Mouse (Mus musculus): ENCODE measurements at regions not wholly inside any gene's neighbourhood (a gene's known extent, or its start where the extent isn't known, plus 50 kb on each side); places are given as distances from the start of the nearest gene placed in this dataset.

DNA sequence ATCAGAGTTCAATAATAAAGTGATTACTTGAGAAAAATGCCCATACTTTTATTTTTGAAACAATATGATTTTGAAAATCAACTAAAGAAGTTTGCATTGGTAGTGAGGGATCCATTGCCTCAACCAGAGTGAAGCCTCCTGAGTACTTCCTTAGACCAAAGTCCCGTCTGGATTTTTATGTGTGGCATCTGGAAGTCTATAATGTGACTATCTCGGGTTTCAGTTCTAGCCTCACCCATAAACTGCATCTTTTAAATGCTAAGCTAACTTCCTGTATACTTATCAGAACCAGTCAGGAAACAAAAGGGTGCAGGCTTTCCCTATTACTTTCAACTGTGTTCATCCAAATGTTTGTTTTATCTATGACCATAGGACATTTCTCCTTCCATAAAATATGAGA lies 178.8 kb downstream of the Spry2 start:
- DNase-seq (ENCODE audit: low read depth): no peak

DNA sequence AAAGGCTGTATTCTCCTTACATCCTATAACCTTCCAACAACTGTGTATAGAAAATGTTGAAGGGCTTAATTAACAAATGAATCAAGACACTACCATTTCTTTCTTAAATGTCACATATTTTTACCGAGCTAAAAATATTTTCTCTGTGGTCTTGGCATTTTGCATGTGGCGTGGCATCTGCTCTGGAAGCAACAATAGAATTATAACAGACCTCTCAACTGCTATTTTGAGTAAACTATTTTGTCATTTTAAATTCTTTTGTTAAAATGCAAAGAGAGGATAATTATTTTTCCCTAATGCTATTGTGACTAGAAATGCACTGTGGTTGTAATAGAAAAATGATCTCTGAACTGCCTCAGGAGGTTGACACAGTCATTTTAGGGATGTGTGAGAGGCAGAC lies 187.9 kb downstream of the Spry2 start:
- DNase-seq (ENCODE audit: low read depth): no peak

DNA sequence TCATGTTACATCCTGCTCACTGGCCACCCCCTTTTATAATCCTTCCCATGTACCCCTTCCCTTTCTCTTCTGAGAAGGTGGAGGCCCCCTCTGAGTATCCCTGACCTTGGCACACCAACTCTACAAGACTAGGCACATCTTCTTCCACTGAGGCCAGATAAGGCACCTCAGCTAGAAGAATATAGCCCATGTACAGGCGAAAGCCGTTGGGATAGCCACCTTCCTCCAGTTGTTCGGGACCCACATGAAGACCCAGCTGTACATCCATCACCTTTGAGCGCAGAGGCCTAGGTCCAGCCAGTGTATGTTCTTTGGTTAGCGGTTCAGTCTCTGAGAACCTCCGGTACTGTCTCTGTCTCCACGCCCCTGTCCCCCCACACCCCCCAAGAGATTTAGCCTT lies 189.9 kb downstream of the Spry2 start:
- no peak for DNase-seq (ENCODE audit: low read depth)

DNA sequence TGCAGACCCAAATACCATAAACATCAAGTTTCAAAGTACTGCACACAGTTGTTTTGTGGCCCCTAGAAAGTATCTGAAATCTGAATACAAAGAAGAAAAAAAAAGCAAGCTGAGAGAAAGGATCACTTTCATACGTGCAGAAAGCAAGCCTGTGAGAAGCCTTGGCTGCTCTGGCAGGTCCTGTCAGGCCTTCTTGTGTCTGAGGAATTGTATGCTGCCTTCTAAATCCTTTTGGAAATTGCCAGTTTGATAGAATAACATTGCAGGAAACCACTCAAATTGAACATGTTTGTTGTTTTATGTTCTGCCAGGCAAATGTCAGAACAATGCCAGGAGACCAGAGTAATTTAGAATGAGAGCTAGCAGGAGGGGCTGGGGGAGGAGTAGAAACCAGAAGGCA lies 198.0 kb downstream of the Spry2 start:
- no peak for DNase-seq (ENCODE audit: low read depth)

DNA sequence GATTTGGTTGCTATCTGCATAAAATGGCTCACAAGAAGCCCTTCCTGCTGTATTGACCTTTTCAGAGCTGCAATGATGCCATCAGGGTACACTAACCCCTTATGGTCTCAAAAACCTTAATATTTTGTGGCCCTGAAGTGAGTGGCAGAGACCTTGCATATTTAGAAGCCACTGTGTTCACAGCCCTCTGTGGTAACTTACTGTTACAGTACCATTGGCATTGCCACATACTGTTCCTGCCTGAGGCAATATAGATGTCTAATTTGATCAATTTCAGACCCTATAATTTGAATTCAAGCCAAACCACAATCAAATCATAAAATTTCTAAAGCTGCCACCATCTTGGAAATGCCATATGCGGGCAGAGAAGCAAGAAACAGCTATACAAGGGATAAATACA lies 198.5 kb downstream of the Spry2 start:
- DNase-seq (ENCODE audit: low read depth): no peak

DNA sequence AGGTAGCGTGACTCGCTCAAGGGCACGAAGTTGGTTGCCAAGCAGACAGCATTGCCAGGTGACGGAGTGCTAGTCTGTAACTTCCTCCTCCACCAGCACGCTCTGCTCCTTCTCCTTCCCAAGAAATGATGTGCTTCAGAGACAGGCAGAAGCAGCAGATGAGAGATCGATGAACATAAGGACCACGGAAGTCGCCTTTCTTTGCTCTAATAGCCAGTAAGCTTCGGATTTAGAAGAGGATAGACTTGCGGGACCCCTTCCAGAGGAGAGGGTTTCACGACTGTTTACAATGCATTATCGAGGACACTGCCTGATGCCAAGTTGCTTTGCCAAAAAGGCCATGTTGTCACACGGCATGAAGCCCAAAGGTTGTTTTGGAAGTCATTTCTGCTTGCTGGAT lies 199.2 kb downstream of the Spry2 start:
- DNase-seq (ENCODE audit: low read depth): no peak

DNA sequence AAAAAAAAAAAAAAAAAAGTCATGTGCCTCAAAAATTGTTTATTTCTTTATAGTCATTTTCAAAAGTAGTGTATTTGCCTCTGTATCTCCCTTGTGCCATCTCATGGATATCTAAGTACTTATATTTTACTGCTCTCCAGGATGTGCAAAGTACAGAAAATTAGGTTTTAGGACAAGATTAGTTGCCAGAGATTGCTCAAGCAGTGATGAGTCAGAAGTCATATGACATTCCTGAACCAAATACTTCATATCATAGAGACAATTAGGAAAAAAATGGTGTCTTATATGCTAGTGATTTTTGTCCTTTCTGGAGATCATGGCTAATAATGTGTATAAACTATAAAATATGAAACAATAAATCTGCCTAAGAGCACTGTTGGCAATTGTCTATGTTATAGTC lies 201.7 kb downstream of the Spry2 start:
- DNase-seq (ENCODE audit: low read depth): peak; percentile 61

DNA sequence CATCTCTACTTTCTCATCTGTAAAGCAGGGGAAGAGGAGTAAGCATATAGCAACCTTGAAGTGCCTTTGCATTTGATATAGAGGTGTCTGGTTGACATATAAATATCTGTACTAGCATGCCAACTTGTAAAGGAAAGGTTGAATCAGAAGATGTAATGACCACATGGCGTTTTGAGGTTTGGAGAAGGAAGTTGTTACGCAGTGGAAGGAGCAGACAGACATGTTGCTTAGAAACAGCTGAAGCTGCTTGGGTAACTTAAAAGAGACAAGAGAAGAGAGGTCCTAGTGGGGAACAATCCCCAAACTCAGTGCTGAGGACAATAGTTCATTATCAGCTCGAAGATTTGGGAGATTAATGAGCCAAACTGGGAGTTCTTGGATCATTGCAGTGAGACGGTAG lies 202.9 kb downstream of the Spry2 start:
- no peak for DNase-seq (ENCODE audit: low read depth)

DNA sequence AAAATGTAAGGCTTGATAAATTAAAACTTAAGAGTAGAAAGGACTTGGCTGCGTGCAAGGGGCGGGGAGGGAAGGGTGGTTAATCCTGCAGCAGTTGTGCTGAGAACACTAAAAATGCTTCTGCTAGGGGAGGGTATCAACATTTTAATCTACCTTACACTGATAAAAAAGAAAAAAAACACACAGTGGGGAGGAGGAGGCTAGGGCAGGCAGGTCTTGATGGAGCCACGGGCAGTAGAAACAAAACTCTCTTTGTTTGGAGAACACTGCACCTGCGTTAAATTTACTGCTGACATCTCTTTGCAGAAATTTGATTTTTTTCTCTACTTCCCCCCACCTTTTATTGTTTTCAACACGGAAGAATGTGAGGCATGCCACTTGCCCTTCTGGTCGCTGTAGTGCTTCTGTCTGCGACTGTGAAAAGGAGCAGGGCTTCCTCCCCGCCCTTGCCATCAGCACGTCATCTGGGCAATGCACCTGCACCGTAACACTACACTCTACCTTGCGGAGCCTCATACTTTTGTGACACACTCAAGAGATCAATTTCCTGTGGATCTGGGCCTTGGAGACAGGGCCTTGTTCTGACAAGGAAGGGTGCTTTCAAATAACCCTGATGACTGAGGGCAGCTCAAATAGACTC lies 211.7 kb downstream of the Spry2 start:
- no peak for DNase-seq (ENCODE audit: low read depth)

DNA sequence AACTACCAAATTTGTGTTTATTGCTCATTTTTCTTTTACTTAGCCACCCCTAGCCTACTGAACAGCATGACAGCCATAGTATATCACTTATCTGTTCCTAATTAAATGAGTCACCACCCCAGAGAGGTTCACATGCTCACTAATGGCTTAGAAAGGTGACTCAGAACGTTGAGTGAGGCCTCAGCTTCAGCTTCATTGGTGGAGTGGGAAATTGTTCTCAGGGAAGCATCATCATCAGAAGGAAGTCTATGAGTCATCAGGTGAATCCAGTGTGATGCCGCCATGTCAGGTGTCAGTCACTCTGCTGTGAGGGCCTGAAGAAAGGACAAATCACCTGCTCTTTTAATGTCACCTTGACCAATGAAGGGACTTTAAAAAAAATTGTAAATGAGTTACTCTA lies 212.3 kb downstream of the Spry2 start:
- peak; percentile 76 for DNase-seq (ENCODE audit: low read depth)

DNA sequence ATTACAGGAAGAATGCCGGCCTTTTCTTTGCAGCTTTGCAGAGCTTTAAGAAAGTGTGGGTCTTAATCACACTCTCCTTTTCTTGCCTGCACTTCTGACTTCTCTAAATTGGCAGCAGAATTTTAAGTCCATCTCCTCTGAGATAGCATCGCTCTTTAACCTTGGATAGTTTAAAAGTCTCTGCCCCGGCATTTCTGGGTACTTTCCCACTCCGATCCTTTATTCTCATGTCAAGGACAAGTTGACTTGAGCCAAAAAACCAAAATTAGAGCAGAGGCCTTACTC lies 220.0 kb downstream of the Spry2 start:
- DNase-seq (ENCODE audit: low read depth): no peak

DNA sequence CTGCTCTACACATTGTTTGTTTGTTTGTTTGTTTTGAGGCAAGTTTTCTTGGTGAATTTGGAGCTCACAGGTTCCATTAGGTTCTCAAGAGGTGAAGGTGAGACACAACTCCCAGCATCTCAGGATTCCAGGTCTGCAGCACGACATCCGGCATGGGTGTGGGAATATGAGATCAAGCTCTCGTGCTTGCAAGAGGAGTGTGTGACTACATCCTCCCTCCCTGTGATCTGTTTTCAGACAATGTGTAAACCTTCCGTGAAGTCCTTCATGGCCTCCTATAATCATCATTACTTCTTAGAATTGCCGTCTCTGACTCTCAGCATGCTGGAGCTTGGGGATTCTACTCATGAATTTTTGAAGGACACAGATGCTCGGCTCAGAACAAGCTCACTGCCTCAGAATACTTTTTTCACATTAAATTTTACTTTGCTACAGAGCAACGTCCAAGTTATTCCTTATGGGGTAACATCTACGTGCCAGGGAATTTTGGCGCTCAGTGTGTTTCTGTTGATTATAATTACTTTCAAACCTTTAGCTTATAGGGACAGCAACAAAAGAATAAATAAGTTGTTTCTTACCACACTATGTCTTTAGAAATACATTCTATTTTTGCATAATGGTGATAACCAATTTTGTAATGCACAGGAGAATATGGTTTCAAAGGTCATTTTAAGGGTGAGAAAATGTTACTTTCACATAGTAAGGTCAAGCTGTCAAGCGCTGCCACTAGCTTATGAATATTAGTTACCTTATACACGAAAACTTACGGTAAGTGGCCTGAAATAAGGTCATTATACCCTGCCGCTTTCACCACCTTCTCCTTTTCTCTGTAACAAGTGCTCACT lies 220.6 kb downstream of the Spry2 start:
- DNase-seq (ENCODE audit: low read depth): no peak

DNA sequence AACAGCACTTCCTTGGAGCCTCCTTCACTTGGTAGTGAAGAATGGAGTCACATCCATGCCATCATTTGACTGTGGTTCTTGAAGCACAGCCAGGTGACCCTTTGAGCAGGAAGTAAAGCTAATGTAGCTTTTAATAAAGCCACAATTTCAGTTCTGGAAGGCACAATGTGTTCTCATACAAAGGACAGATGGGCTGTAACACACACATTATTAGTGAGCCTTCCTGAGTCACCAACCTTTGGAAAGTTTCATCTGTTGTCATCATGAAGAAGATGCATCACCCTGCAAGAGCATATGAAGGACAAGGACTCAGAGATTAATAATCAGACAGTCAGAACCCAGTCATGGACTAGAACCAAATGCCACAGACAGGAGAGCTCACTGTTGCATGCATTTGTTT lies 221.6 kb downstream of the Spry2 start:
- DNase-seq (ENCODE audit: low read depth): no peak

DNA sequence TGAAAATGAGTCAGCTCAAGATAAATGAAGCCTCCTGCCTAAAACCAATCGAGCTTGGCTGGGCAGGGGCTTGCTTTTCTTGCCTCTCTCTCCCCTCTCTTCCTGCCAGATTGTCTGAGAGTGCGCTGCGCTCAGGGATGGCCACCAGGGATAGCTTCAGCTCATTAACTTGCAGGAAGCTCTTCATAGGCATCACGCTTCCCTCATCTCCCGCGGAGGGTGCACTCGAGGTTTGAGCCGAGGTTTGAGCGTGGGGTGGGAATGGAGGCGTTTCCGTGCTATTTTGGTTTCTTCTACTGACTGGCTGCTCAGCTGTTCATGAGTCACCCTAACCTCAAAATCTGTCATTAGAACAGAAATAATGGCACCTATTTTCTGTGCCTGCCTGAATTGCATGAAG lies 227.7 kb downstream of the Spry2 start:
- peak; percentile 88 for DNase-seq (ENCODE audit: low read depth)

DNA sequence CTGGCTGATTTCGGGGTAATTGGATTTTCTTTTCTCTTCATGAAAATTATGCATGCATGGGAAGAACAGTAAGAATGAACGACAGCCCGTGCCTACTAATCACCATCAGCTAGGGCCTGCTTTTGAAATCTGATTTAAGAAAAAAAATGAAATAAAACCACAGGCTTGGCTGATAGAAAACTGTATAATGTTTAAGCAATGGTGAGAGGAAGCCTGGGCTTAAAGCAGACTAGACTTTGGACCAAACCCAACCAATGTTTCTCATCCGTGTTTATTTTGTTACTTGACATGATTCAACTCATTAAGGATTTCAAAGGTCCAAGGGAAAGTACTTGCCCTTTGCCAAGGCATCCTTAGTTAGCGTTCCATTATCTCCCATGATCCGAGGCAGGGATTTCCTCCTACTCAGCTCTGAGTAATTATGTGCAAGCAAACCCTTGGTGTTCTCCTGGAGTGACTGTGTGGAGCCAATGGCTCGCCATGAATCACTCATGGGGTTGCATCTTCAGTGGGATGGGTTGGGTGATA lies 231.9 kb downstream of the Spry2 start:
- DNase-seq (ENCODE audit: low read depth): peak; percentile 56

DNA sequence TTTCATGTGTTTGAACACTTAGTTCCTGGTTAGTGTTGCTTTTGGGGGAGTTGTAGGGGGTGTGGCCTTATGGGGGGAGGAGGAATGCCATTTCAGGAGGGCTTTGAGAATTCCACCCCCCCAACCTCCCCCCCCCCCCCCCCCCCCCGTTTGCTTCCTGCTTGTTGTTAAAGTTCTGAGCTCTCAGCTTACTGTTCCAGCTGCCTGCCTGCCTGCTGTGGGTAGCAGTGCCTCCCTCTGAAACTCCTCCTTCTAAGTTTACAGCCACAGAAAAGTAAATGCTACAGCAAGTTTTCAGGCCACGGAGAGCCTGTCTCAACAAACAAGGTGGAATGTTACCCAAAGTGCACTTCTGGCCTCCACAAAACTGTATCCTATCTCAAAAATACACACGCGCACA lies 233.1 kb downstream of the Spry2 start:
- DNase-seq (ENCODE audit: low read depth): peak; percentile 45

DNA sequence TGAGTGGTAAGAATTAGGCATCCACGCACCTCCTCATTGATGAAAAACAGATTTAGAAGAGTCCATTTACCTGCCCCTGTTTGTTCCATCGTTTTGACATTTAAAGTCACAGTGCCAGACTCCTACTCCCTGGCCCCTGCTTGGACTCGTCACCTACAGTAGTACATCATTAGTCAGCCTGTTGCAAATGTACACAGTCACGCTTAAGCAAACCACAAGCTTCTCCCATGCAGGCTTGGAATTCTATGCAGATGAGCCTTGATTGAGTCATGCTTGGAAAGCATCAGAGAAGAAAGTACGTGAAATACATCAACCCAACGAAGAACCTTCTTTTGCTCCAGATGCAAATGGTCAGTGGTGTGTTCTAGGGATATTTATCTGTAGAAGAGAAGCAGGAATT lies 233.8 kb downstream of the Spry2 start:
- peak; percentile 81 for DNase-seq (ENCODE audit: low read depth)

DNA sequence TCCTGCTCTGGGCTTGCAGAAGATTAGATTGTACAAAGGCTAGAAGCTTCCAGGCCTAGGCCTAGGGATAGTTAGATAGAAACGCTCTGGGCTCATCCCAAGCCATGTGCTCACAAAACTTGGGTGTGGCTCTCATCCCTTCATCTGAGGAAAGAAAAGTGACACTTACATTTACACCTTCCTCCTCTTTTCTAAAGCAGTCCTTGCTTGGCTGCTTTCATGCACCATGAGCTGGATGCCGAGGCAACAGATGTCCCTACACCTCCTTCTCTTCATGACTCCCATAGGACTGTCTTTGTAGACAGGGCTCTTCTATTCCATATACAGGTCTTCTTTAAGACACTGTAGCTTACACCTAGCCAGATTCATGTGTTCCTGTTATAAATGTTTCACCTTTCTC lies 238.3 kb downstream of the Spry2 start:
- DNase-seq (ENCODE audit: low read depth): no peak

DNA sequence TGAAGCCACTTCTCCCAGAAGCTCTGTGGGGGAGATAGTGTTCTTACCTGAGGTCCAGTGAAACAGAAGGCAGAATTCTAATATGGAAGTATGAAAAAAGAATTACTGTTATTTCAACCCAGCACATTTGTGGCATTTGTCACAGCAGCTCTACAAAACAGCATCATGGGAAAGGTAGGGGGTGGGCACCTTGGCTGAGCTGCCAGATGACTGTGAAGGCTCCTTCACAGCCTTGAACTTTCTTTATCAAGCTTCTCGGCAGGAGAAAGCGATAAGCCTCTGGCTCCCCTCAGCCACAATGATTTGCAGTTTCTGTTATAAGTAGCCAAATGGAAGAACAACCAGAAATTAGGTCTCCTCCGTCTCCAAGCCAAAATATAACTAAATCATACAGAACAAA lies 249.5 kb downstream of the Spry2 start:
- no peak for DNase-seq (ENCODE audit: low read depth)

DNA sequence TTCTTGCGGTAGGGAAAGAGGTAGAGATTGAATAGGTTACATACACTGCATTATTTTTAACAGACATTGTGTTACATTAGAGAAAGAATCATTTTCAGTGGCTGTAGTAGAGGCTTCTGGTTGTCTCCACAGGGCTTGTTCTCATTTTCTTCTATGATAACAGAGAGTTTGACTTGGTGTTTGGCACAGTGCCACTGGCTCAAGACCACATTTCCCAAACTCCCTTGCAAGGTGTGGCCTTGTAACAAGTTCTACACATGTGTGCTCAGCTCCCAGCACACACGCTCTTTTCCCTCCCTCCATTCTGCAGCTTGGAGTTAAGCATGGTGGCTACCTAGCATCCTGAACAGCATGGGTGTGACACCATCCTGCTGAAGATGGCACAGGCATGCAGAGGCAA lies 252.2 kb downstream of the Spry2 start:
- DNase-seq (ENCODE audit: low read depth): peak; percentile 16

DNA sequence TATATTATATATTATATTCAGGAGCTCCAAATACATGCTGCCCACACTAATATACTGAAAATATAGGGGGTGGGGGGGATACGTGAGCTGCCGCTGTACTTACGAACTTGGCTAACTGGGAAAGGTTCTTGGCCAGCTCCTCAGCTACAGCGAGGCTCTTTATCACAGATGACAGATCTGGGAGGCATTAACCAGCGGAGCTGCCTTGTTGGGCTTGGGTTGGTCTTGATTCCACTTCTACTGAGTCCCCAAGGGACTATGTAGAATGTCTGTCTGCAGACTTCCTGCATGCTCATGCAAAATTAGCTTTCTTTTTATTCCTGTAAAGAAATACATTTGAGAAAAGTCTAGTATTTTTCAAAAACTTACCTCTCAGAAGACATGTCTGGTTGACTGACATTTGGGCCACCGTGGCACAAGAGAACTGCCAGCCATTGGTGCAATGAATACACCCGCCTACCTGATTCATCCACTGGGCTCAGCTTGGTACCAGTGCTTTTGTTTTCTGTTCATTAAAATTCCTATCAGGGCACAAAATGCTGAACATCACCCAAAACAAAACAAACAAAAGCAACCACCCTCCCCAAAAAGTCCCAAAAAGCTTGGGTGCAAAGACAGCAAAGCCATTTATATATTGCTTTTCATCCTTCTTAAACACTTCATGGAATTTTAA lies 253.2 kb downstream of the Spry2 start:
- DNase-seq (ENCODE audit: low read depth): no peak

DNA sequence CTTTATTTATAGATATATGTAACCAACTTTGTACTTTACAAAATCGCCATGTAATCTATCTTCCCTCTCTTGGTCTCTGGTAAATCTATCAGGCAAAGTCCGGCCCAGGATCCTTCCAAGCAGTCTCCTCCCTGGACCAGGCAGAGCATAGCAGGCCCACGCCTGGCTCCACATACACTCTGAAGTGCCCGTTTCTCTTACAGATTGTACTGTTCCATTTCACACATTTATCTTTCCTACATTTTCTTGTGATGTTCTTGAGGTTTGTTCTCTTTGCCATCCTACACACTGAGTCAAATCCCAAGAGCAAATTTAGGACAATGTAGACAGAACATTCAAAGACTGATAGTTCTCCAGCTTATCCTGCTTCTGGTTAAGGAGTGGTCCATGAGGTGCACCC lies 264.3 kb downstream of the Spry2 start:
- DNase-seq (ENCODE audit: low read depth): no peak

DNA sequence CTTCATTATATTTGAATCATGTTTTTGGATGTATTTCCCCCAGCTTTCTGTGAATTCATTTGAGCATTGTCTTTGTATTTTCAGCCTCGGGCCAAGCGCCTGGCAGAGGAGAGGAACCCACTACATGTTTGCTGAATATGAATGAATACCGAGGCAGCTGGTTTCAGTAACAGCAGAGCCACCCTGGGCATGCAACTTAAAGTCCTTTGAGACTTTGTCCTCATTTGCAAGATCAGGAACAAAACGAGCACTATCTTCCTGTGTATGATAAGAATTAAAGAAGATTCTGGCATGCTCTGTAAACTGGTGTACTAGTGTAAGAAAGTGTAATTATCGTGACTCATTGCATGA lies 265.0 kb downstream of the Spry2 start:
- DNase-seq (ENCODE audit: low read depth): no peak

Measured in NIH3T3 (cell line).